Mouse (Mus musculus) brain, embryonic 14.5 days (tissue): ENCODE data around the gene Syt12.

Experiments
- CTCF ChIP-seq: fragments of 200-500 bp; IDR thresholded peaks from 2 replicates; pipeline ENCODE4 v1.5.1; 2012; ENCODE audit warnings: inconsistent platforms, mild to moderate bottlenecking, moderate library complexity, borderline replicate concordance; ENCODE audit not compliant: insufficient read depth, insufficient read length; ENCODE audit errors: extremely low read depth
- POLR2A ChIP-seq: fragments of 200-500 bp; IDR thresholded peaks from 2 replicates; pipeline ENCODE4 v1.6.1; 2012; ENCODE audit warnings: mild to moderate bottlenecking, inconsistent platforms, borderline replicate concordance; ENCODE audit not compliant: poor library complexity, insufficient read depth, insufficient read length, severe bottlenecking; ENCODE audit errors: extremely low read depth

DNA sequence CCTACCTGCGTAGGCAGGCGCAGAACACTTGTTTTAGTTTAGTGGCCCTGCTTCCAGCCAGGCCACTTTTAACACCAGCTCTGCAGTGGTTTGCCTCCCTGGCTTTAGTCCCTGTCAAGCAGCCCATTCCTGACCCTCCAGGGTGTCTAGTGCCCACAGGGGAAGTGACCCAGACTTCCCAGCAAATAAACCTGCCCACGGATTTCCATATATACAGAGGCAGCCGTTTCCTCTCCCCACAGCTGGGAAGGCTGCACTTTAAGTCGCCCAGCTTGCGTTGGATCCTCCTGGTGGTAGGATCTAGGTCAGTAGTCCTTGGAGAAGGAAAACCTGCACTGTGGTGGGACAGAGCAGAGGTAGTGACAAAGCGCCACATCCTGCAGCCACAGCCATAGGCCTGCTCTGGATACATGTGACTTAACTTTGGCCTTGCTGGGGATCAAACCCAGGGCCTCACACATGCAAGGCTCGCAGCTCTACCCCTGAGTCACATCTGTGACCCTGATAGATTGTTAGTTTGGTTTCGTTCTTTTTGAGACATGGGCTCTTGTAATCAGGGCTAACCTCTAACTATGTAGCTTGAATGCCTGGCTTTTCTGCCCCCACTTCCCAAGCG is 13.9 kb upstream of the Syt12 start:
- TF ChIP-seq CTCF, result 0 out of 2 replicates have a peak, but pooled peaks have one; percentile 1
- TF ChIP-seq POLR2A, result no peak
